Mouse (Mus musculus): ENCODE results near the gene Pabpn1l. TPM values are rescaled to one million over a fixed set of nuclear protein-coding genes. Genes with fewer than 3 reads are reported as not detected.

The Pabpn1l gene
- not detected in 2 replicates for total RNA-seq (2017)

DNA sequence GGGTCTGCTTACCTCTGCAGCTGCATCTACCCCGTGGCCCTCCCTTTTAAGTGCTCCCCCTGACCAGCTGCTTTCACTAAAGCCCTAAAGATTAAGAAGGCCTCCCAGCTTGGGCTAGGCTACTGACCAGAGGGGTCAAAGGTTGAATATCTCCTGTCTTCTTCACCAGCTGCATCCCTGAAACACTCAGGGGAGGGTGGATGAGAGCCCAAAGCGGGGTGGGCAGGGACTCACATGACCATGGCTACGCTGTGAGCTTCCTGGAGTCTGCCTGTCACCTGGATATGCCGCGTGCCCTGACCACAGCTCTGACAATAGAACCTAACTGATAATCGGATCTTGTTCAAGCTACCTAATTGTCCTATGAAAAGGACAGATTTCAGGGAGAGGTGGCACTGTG lies at the start of gene Pabpn1l:
Gene Pabpn1l, minus strand, starts transcription at position 13 of the 400 bp plus-strand sequence.
- ATAC-seq (ENCODE audit: extremely low read depth, insufficient number of reproducible peaks, low FRiP score, poor library complexity, severe bottlenecking), result no peak

DNA sequence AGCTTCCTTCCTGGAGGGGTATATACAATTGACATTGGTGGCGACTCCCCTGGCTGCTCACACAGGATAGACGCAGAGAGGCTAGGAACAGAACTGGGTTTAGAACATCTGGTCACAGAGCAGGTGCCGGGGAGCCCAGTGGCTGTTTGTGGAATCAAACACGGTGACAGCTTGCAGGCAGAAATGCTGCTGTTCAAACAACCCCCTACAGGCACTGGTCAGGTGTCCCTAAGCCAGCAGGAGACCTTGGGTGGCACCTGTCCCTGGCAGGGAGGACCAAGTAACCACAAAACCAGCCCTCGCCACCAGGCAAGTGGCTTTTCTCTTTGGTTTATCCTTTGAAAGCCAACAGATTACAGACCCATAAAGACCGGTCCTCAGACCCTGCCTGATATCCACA lies 49.4 kb upstream of the Pabpn1l start:
- ATAC-seq (ENCODE audit: extremely low read depth, insufficient number of reproducible peaks, low FRiP score, poor library complexity, severe bottlenecking), result no peak

DNA sequence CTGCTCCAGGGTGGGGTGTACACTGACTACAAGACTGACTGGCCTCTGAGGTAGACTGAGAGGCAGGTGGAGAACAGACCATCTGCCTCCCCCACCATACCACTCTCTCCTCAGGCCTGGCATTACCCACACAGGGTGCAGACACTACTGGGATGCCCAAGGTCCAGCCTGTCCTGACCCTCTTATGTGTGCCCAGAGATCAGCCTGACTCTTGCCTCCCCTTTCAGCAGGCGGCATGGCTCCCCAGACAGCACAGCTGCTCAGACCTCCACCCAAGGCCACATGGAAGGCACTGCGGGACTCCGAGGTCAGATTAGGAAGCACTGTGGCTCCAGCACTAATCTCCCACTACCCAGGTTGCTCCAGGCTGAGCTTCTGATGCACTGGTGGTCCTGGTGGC lies 48.2 kb upstream of the Pabpn1l start:
- ATAC-seq (ENCODE audit: extremely low read depth, insufficient number of reproducible peaks, low FRiP score, poor library complexity, severe bottlenecking), result no peak

DNA sequence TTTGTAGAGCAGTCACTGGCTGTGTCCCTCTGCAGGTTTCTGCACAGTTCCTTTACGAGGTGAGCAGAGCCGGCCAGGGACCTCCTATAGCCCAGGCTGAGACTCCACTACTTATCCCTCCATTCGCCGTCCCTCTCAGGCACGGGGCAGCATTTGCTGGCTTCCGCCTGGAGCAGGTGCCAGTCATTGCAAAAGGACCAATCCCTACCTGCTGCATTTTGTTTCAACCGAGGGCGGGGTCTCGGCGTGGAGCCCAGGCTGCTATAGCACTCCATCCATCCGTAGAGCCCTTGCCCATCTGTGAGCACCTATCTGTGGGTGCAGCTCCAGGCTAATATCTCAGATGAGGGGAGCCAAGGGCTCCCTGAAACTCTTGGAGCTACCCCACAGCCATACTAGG lies 47.5 kb upstream of the Pabpn1l start:
- no peak for ATAC-seq (ENCODE audit: extremely low read depth, insufficient number of reproducible peaks, low FRiP score, poor library complexity, severe bottlenecking)

DNA sequence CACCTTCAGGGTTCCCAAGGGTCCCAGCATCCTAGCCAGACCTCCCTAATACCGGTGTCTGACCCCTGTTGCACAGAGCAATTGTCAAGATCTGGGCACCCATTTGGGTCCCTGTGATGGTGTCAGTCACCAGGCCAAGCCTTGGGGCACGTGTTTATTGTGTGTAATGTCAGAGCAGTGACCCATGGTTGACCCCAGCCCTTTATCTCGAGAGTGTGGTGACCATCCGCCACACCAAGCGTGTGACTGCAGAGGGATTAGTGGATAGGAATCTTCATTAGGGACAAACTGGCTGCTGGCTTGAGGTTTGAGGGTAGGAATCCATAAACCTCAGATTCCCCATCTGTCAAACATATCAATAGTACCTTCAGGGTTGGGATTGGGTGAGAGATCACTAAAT lies 46.8 kb upstream of the Pabpn1l start:
- no peak for ATAC-seq (ENCODE audit: extremely low read depth, insufficient number of reproducible peaks, low FRiP score, poor library complexity, severe bottlenecking)

DNA sequence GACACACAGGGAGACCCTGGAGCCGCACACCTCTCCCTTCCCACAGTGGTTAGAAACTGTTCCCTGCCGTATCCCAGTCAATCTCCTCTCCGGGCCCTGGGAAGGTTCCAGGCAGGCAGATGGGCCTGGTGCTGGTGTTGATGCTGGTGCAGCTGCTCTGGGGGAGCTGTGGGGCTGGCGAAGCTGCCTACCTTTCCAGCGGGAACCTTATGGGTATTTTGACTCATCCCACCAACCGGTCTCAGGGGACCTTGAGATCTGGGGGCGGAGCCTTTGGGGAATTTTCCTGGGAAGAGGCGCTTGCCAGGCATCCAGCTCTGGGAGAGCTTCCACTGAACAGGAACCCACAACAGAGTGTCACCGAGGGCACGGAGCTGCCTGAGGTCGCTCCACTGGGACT lies 45.3 kb upstream of the Pabpn1l start:
- no peak for ATAC-seq (ENCODE audit: extremely low read depth, insufficient number of reproducible peaks, low FRiP score, poor library complexity, severe bottlenecking)

DNA sequence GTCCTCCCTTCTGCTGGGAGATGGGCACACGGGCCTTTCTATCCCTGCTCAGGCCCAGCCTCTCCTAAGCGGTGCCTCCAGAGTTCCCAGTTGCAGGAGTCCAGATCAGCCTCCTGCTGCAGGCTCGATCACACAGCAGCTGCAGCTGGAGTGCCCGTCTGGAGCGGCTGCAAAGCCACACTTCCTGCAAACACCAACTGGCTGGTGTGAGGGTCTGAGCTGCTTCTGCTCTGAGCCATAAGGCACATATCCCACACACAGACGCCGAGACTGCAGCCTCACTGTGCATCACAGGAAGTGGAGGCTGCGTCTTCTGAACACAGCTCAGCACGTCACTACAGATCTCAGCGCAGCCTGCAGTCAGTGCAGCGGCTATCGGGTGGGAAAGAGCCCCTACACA lies 44.3 kb upstream of the Pabpn1l start:
- ATAC-seq (ENCODE audit: extremely low read depth, insufficient number of reproducible peaks, low FRiP score, poor library complexity, severe bottlenecking), result peak; percentile 48; the same call in 1 of the 2 replicates

DNA sequence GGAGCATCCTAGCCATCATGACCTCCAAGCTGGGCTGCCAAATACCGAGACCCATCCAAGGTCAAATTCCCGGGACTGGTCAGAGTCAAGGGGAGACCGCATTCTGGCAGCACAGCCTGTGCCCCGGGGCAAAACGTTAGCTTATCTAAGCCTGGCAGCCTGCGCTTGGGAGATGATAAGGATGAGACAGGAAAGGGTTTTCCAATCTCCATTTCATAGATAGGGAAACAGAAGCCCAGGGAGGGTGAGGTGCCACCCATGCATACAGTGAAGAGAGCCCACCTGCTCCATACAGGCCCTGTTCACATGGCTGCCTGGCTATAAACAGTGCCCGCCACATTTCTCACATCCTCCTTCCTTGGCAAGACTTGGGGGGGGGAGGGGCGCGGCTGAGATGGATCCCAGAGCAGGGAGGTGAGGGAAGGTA lies 43.8 kb upstream of the Pabpn1l start:
- ATAC-seq (ENCODE audit: extremely low read depth, insufficient number of reproducible peaks, low FRiP score, poor library complexity, severe bottlenecking), result no peak

DNA sequence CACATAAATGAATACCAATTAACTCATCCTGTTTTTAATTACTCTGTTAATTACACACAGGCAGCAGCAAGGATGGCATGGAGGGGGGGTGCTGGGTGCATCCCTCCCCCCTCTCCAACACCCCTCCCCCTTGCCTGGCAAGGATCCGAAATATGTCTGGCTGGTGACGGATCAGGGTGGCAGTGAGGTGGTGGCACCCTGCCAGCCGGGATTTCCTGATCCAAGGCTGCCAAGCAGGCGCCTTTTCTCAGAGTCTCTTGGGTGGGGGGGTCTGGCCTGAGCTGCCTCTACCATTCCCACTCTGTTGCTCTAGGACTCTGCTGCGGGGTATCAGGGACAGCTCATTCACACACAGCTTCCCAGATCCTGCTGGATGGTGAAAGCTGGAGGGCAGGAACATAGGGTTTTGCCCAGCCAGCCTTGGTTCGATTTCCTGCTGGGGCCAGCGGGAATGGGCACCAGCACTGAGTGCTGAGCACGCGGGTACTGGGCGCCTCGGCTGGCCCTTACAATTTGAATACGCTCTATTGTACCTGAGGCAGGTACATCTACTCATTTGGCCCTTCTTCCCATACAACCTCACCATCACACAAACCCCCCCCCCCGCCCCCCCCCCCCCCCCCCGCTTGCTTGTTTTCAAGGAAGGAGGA lies 43.3 kb upstream of the Pabpn1l start:
- no peak for ATAC-seq (ENCODE audit: extremely low read depth, insufficient number of reproducible peaks, low FRiP score, poor library complexity, severe bottlenecking)

DNA sequence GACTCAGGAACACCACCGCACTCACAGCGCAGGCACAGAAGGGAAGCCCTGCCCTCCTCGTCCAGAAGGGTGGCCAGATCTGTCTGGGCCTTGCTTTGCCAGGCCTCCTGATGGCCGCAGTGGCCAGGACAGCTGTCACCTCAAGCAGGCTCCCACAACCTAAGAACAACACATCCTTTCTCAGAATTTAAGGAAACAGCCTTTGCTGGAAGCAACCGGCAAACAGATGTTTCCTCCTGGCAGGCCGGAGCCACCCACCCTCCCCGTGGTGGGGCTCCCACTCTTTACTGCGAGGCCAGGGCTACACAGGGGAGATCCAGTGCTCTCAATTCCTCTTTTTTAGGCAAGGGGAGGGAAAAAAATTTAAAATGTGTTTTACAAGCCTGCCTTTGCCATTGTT lies 42.7 kb upstream of the Pabpn1l start:
- no peak for ATAC-seq (ENCODE audit: extremely low read depth, insufficient number of reproducible peaks, low FRiP score, poor library complexity, severe bottlenecking)

DNA sequence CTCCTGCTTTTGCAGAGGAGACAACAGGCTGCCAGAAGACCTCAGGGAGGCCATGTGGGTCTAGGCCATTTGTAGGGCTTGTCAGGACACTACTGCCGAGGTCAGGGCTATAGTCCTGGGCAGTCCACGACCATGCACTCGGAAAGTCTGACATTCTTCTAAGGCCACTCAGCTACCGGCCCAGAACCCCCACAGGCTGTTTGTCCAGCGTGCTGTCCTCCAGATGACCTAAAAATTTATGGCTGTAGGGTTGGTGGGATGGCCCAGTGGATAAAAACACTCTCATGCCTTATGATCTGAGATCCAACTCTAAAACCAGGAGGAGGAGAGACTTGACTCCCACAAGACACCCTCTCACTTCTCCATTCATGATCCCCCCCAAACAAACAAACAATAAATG lies 41.1 kb upstream of the Pabpn1l start:
- no peak for ATAC-seq (ENCODE audit: extremely low read depth, insufficient number of reproducible peaks, low FRiP score, poor library complexity, severe bottlenecking)

DNA sequence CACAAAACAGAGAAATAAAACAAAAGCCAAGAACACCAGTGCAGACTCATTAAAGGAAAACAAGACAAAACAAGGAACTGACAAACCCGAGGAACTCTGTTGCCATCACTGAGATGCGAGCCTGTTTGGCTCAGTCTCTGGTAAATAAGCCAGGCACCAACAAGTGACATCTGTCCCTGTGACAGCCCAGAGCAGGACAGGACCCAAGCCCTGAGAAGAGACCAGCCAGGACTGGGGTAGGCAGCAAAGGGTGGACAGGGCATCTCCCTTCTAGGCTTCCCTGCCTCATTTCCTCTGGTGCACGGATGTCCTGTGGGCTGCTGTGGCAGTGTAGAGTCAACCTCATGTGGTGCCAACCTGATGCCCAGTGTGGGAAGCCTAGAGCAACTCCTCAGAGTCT lies 40.6 kb upstream of the Pabpn1l start:
- no peak for ATAC-seq (ENCODE audit: extremely low read depth, insufficient number of reproducible peaks, low FRiP score, poor library complexity, severe bottlenecking)

DNA sequence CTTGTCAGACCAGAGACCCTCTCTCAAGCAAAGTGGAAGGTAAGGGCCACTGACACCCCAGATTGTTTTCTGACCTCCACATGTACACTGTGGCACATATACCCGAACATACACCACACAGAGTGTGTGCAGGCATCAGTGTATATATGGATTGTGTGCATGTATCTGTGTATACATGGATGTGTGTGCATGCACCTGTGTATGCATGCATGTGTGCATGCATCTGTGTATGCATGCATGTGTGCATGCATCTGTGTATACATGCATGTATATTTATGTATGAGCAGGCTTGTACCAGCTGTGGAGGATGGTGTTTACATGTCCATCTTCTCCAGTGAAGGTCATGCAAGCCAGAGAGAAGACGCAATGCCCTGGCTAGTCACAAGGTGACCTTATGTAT lies 39.4 kb upstream of the Pabpn1l start:
- no peak for ATAC-seq (ENCODE audit: extremely low read depth, insufficient number of reproducible peaks, low FRiP score, poor library complexity, severe bottlenecking)

DNA sequence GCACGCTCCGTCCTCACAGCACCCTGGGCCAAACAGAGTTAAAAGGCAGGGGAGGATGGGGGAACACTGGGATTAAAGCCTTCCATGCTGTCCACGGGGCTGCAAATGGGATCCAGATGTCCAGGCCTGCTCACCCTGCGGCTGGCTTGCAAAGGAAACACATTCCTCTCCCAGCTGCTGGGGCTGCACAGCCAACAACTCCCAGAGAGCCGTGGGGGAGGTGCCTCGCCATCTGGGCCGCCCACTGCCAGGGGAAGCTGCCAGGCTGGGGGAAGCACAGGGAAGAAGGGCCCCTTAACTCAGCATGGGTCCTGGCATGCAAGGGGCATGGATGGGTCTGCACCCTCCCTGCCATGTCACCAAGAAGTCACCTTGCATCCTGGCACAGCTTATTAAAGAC lies 38.6 kb upstream of the Pabpn1l start:
- ATAC-seq (ENCODE audit: extremely low read depth, insufficient number of reproducible peaks, low FRiP score, poor library complexity, severe bottlenecking), result no peak

DNA sequence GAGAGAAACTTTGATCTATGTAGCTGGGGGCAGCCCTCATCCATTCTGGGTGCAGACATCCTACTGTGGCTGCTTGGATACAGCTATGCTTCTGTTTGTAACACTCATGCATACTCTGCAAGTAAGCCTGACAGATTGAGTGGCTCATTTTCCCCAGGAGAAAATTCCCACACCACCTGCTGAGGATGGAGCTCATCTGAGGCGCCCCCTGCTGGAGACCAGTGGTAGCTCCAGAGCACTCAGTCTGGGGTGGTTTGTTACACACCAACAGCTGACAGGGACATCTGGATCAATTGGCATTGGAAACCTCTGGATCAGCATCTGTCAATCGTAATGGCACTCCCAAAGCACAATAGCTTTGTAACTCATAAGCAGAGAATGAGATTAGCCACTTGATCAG lies 37.5 kb upstream of the Pabpn1l start:
- no peak for ATAC-seq (ENCODE audit: extremely low read depth, insufficient number of reproducible peaks, low FRiP score, poor library complexity, severe bottlenecking)

DNA sequence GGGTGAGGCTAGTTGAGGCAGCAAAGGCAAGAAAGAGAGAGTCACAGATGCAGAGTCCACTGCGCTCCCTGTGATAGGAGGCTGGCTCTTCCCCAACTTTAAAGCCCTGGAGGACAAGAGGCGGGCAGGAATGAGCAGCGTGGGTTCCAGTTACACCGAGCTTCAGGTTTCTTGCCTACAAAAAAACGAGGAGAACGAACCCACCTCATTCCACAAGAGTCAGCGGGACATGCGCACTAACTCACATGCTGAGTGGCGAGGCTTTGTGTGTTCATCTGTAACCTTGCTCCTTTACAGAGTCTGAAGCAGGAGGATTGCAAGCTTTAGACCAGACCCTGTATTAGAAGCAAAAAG lies 36.2 kb upstream of the Pabpn1l start:
- no peak for ATAC-seq (ENCODE audit: extremely low read depth, insufficient number of reproducible peaks, low FRiP score, poor library complexity, severe bottlenecking)

DNA sequence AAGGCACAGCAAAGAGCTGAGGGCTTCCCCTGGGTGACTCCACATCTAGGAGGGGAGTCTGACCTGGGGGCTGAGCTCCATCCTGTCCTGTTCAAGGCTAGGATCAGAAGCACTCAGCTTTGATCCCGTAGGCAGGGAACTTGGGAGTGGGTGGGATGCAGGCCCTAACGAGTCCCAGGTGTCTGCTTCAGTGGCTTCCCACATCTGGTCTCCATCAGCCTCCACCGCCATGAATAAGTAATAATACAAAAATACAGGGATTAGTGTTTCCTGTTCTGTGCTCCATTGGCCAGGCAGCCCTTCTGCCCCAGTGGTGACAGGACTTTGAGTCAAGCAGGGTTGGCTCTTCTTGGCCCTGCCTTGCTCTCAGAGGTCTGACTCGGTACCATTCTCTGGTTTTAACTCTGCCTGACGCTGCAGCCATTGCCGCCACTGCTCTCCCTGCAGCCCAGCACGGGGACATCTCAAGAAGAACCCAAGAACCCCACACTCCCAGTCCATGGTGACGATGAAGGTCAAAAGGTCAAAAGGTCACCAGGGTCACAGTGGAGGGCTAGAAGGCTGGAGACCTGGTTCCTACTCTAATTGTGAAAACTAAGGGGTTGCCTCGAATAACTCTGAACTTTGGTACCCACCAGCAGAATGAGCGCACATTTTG lies 35.7 kb upstream of the Pabpn1l start:
- no peak for ATAC-seq (ENCODE audit: extremely low read depth, insufficient number of reproducible peaks, low FRiP score, poor library complexity, severe bottlenecking)

DNA sequence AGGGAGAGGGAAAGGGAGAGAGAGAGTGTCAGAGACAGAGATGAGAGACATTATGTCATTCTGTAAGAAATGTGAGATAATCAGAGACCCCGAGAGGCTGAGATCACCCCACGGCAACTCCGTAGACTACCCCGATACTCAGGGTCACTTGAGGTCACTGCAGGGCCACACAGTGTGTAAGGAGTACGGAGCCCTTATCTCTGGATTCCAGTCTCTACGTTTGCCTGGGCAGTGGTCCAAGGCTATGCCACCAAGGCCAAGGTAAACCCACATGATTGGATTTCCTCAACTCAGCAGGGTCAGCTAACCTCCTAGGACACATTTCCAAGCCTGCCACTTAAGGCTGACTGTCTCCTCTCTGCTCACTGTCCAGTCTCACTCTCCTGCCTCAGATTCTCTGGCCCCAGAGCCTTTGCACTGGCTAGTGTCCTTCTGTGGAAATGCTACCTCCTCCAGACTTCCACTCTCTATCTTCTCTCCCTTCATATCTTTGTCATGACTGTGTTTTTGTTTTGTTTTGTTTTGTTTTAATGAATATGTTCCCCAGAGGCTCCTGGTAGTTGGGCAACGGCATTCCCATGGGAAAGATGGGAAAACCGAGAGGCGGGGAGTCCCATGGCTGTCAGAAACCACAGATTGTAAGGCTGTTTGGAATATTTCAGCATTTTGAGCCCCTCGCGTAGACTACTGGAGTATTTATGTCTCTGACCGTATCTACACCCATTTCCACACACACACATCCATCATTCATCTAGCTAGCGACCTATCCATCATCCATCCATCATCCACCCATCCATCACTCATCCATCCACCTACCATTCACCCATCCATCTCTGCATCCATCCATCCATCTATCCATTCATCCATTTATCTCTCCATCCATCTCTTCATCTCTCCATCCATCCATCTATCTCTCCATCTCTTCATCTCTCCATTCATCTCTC lies 33.8 kb upstream of the Pabpn1l start:
- no peak for ATAC-seq (ENCODE audit: extremely low read depth, insufficient number of reproducible peaks, low FRiP score, poor library complexity, severe bottlenecking)

DNA sequence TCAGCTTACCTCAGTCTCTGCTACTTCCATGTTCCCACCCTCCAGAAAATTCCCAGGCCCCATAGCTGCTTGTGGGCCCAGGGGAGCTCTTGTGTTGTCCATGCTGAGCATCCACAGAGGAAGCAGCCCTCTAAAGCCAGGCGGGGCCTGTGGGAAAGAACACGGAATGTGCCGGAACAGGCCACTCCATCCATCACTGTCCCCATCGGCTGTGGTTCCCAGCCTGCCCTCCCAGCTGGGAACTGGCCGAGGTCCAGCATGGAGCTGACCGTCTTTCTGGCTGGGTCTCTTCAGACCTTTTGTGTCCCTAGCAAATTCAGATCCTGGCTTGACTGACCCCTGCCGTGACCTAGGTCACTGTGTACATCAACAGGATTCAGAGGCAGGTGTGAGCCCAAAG lies 32.2 kb upstream of the Pabpn1l start:
- no peak for ATAC-seq (ENCODE audit: extremely low read depth, insufficient number of reproducible peaks, low FRiP score, poor library complexity, severe bottlenecking)

DNA sequence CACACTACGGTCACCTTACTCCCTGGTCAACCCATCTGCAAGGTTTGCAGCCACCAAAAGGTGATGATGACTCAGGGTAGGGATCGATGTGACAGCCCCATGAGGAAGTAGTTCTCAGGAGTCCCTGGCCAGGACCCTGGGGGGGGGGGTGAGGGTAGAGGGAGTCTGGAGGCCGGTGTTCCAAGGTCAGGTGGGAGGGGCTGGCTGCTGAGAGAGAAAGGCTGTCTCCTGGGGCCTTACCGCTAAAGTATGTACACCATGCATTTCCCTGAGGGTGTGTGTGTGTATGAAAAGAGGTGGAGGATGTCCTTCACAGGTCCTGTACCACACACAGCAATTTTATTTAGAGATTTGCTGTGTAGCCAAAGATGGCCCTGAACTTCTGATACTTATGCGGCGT lies 30.1 kb upstream of the Pabpn1l start:
- no peak for ATAC-seq (ENCODE audit: extremely low read depth, insufficient number of reproducible peaks, low FRiP score, poor library complexity, severe bottlenecking)

Measured in neutrophil, adult 5-6 weeks (primary cell).